Mouse (Mus musculus): Measurements from ENCODE around the gene Gm5447.

Gene Gm5447

DNA sequence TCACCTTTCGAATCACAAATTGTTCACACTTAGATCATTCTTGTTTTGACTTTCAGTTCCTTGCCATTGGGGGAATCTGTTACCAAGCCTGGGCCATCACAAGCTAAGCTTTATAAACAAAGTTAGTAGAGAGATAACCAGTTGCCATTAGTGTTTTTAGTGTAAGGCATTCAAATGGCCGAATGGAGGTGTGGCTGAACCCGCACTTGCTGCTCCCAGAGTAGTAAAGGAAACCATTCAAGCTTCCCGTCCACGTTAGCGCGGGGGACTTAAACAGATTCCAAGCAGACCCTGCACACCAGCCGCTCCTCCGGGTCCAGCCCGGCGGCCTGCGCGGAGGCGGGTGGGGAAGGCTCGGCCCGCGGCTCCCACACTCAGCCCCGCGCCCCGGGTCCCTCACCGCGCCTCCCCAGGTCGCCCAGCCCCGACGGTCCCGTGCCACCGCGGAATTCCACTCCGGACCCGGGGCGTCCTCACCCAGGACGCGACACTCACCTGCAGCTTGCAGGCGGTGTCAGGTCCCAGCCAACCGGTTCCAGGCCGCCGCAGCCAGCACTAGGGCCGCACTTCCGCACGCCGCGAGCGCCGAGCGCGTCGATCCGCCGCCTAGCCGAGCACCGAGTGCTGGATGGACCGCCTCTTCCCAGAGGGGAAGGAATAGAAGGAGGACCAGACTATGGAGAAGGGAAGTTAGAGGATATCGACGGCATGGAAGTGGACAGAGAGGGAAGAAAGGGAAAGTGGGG, at the start of gene Gm5447, which contains the start of gene Exoc2:
TSS of gene Gm5447 (plus strand) at position 704 of the 746 bp plus-strand sequence.
TSS of gene Exoc2 (minus strand) at position 593 of the 746 bp plus-strand sequence.
- peak; percentile 82 to 85 for DNase-seq

DNA sequence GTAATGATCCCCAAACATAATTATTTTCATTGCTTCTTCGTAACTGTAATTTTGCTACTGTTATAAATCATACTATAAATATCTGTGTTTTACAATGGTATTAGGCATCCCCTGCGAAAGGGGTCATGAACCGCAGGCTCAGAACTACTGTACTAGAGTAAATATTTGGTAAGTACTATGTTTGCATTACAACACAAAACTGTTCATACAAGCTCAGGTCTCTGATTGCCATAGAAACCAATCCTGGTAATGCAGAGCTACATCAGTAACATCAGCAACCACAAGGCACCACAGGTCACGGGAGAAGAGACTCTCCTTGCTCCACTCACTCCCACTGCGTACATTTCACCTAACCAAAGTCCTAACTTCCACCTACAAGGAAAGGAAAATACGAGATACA, 49.7 kb upstream of the Gm5447 start:
- no peak for DNase-seq

DNA sequence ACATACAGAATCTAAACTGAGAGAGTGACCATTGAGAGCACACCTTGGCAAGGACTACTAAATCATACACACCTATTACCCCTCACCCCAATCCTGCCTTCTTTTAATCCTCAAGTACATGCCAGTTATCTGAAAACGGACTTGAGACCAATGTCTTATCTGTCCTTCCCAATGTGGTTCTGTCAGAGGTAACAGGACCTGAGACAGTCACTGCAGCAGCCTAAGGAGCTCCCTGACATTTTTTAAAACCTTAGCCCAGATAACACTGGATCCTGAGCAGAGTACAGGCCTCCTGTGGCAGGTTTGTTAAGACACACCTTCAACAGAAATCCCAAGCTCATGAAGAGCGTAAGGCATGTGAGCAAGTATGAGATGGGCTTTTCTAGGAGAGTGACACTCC, 44.9 kb upstream of the Gm5447 start:
- DNase-seq: no peak

DNA sequence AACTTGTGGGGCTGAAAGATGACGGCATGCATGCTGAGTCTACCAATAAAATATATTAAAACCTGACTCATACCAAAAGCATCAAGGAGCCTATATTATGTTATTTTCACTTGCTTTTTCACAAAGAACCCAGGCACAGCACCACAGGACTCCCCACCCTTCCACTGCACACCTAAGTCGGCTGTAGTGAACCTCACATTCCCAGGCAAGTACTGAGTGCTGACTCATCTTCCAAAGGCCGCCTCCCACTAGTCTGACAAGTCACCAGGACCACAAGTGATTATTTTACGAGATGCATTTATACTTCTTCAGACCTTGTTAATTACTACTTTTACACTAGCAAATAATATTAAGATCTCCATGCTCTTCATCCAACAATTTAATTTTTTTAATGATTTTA, 42.4 kb upstream of the Gm5447 start:
- DNase-seq: no peak

DNA sequence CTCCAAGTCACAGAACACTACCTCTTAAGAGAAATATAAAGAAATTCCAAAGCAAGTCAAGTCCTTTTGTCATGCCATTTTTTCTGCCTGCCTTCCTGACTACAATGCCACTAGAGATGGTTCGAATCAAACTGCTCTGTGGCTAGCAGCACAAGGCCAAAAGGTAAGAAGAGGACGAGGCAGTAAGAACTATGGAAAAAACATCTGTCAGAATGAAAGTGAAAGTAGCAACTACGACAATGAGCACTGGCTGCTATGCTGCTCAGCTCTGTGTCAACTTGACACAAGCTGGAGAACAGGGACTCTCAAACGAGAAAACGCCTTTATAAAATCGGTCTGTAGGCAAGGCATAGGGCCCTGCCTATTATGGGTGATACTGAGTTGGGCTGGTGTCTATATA, 41.0 kb upstream of the Gm5447 start:
- peak in 1 of 2 experiments; percentile 15 for DNase-seq

DNA sequence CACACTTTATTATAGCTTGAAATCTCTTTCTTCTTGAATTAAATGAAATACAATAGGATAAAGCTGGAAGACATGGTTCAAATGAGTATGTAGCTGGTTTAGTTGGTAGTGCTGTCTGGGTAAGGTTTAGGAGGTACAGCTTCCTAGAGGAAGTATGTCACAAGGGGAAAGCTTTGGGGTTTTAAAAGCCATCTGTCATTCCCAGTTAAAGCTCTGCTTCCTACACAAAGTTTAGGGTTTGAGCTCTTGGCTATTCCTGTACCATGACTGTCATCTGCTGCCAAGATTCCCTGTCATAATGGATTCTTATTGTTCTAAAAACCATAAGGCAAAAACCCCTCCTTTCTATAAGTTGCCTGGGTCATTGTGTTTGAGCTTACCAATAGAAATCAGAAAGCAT, 28.2 kb upstream of the Gm5447 start:
- DNase-seq: no peak

DNA sequence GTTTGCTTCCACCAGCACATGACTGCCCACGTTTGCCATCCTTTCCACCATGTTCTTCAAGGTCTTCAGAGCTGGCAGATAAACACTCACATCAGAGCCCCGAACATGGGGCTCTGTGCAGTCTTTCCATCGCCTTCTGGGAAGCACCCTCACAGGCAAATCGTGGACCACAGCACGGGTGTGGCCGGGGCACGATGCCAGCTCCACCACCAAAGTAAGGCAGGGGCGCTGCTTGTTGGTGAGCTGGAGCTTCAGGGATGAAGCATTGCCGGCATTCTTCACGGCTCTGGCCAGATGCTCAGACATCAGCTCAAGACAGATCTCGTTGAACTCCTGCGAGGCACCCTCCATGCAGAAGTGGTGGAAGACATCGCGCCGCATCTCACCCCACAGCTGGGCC, 26.9 kb upstream of the Gm5447 start:
- no peak for DNase-seq

DNA sequence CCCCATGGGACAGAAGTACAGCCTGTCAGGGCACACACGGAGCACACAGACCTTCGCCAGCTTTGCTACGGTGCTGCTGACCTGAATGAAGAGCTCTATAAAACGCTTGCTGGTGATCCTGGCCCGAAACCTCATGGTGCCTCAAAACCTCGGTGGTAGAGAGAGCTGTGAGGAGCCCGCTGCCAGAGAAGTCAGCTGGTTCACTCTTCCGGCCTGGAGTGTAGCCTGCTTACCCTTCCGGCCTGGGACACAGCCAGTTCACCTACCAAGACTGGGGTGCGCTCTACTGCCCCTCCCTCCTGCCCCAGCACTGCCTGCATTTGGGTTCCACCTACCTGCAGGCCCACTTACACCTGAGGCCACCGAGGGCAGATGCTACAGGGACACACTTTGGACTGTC, 26.5 kb upstream of the Gm5447 start, which contains the start of gene Hus1b:
TSS of gene Hus1b (minus strand) at position 220 of the 400 bp plus-strand sequence.
- DNase-seq: no peak

DNA sequence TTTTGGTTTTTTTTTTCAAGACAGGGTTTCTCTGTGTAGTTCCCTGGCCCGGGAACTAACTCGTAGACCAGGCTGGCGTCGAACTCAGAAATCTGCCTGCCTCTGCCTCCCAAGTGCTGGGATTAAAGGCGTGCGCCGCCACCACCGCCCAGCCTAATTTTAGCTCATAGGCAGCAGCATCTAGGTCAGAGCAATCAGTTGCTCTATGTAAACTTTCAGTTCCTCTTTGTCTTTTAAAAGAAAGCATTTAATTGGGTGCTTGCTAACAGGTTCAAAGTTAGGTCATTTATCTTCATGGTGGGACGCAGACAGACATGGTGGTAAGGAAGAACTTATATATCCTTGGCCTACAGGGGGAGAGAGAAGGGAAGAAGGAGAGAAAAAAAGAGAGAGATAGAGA, 24.8 kb upstream of the Gm5447 start:
- peak; percentile 42 to 52 for DNase-seq

DNA sequence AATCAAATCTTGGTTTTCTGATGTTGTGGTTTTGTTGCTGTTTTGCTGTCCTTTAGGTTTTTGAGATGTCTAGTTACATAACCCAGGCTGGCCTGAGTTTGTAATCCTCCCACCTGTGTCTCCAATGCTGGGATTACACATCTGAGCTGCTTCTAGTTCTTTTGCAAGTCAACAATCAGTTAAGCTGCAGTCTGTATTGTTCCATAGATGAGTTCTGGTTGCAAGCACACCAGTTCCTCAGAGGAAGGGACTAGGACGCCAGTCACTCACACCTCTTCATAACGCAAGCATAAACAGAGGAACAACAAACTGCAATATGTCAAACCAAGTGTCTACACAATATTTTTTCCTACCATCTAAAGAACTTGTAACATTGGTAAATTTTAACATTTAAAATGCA, 22.0 kb upstream of the Gm5447 start:
- no peak for DNase-seq

DNA sequence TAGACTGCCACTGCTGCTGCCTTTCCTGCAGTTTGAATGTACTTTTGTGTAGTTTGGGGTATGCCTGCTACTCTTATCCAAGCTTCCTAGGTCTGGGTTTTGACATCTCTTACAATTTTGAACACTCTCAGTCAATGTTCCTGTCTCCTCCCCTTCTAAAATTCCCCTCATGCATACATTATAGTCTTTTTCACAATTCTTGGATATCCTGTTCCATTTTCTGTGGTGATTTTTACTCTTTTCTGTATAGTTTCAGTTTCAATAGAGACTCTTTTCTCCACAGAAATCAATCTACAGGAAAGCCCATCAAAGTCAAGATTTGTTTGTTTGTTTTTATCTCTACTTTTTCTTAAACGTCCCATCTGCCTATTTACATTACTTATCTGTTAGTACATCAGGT, 20.4 kb upstream of the Gm5447 start:
- no peak for DNase-seq

DNA sequence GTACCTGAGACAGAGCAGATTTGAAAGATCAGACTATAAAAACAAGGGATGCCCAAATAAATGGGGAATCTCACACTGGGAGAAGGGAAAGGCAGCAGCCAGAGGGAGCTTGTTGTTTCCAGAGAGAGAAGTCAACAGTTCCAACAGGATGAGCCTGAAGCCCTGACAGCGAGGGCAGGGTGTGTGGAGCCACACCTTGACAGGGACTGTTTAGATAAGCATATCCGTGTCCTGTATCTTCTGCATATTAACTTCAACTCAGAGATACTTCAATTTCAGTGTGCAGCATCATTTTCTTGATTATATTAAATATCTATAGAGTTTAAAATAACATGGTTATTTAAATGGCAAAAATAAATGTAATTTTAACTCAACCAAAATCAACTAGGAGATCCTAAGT, 13.3 kb upstream of the Gm5447 start:
- DNase-seq: no peak

DNA sequence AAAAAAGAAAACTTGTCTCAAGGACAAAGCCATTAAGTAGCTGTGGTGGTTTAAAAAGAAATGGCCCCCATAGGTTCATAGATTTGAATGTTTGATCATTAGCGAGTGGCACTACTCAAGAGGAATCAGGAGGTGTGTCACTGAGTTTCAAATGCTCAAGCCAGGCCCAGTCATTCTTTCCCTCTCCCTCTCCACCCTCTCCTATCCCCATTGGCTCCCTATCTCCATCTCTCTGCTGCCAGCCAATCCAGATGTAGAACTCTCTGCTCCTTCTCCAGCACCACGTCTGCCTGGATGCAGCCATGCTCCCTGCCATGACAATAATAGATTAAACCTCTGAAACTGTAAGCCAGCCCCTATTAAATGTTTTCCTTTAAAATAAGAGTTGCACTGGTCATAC, 12.1 kb upstream of the Gm5447 start:
- DNase-seq: no peak

DNA sequence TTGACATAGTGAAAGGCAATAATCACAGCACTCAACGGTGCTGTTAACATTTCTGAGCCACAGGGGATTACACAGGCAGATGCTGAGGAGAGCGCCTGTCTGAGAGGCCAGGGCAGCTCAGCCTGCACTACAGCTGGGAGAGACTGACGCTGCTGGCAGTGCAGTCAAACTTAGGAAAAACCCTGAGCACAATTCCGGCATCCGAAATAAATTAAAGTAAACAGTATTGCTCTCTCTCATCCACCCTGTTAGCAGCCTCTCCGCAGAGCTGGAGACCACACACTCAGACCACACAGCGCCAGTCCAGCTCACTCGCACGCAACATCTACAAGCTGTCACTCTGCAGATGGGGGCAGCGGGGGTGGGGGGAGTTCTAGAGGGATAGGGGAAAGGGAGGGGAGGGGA, 7.5 kb upstream of the Gm5447 start:
- no peak for DNase-seq

DNA sequence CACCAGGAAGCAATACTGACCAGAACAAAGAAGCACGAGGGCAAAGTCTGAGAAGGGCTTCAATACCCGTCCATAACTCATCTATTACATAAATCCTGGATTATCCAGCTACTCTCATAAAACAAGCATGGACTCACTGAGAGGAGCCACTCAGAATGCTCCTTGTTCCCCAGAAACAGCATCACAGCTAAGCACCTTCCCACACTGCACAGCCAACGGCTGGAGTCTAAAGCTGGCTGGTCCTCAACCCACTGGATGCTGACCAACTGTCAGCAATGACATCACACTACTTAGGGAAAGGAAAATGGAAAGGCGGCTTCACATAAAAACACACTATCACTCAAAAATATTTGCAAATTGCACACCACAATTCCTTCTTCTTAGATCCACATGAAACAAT, 5.7 kb upstream of the Gm5447 start:
- no peak for DNase-seq

DNA sequence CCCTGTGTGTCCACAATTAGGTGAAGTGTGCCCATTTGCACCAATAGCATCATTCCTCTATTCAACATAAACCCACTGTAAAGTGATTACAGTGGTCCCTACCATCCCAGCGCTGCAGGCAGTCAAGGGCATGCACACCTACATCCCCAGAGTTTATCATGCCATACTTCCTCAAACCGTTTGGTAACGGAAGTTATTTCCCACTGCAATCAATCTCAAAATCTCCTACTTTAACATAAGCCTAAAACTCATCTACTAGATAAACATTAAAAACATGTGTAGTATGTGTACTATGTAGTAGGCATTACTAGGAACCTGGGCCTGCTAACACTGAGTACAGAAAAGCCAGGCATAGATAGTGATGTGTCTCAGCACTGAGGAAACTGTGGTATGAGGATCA, 3.0 kb upstream of the Gm5447 start:
- no peak for DNase-seq

DNA sequence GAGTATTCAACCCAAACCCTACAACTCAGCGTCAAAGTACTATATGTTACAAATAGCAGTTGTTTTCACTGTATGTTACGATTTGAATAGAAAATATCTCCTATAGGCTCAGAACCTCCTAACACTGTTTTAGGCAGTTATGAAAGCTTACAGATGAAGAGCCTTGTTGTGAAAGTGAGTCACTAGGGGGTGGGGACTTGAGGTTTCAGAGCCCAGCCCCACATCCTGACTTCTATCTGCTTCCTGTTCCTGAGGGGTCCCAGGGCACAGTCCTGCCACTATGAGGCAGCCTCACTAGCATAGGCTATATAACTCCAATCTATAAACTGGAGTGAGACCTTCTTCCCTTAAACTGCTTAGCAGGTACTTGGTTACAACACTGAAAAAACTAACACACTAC, 1.9 kb upstream of the Gm5447 start:
- DNase-seq: peak; percentile 51 to 61

DNA sequence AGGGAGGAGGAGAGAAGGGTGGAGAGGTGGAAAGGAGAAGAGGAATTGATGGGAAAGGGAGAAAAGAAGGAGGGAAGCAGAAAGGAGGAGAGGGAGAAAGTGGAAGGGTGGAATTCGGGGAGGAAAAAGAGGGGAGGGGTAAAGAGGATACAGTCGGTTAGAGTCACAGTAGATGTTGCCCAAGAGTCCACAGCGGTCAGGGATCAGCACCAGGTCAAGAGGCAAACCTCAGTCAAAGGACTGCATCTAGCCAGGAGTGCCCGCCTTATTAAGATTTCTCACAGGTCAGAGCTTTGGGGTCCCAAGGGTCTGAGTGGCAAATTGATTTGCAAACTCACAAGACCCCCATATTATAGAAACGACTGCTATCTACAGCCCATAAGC, 235 bp downstream of the Gm5447 start:
- no peak for DNase-seq

DNA sequence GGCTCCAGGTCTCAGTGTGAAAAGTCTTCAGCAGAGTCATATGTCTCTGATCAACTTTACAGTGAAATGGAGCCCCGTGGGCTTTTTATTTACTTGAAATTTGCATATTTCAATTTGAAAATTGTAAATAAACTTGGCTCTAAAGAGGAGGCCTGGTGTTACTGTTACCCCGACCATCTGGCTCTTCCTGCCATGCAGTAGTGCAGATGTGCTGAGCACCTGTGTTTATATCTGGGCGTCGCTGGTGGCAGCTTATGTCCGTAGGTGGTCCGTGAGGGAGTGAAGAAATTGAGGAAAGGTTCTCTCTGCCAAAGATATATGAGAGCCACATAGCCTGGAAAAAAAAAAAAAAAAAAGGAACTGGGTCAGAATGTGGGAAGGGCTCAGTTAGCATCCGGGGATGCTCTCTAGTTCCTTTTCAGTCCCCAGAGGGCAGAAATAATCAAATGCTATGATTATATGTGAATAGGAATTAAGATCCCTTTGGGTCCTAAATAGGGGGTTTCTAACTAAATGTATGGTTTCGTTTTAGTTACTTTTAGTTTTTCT, 2.6 kb downstream of the Gm5447 start:
- no peak for DNase-seq

DNA sequence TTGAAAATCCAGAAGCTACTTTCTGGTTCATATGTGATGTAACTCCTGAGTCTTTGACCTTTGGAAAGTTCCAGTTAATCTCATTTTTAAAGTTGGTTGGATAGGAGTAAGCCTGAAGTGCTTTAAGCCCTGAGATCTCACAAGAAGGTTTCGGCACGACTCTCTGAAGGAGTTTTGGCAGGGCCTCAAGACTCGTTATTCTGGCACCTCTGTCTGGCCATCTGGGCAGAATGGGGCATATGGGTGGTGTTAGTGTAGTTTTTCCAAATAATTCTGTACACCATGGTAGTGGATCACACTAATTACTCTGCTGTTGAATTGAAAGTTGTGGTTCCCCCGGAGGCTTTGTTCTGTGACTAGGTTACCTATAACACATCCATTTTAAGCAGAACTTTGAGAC, 4.2 kb downstream of the Gm5447 start:
- no peak for DNase-seq

DNA sequence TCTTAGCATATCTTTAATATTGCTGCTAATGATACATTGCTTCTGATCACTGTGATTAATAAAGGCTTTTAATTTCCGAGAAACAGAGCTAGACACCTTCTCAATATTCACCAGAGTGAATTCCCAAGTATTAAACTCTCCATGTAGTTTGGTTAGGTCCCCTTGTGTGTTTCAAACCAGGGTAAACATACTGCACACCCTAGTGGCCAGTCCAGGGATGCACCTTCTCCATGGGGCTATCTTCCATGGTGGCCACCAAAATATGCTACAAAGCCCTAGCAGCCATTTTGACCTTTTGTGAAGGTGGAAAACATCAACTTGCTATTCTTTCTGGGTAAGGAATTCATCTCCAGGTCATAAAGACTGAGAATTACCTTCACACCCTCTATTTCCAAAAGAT, 7.7 kb downstream of the Gm5447 start:
- peak; percentile 69 to 74 for DNase-seq

DNA sequence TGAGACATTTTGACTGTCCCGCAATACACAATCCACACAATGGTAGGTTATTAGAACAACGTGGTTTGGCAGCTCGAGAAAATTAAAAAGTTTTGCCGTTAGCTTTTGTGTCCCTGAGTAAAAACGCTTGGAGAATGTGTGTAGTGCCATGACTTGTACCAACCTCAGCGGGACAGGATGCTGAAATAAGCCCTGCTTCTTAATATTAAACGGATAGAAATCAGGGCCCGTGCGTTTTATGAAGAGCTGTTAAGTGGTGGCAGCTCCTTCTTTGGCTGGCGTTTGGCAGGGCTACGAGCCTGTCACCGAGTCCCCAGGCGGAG, 11.2 kb downstream of the Gm5447 start:
- peak in 1 of 2 experiments; percentile 29 for DNase-seq

DNA sequence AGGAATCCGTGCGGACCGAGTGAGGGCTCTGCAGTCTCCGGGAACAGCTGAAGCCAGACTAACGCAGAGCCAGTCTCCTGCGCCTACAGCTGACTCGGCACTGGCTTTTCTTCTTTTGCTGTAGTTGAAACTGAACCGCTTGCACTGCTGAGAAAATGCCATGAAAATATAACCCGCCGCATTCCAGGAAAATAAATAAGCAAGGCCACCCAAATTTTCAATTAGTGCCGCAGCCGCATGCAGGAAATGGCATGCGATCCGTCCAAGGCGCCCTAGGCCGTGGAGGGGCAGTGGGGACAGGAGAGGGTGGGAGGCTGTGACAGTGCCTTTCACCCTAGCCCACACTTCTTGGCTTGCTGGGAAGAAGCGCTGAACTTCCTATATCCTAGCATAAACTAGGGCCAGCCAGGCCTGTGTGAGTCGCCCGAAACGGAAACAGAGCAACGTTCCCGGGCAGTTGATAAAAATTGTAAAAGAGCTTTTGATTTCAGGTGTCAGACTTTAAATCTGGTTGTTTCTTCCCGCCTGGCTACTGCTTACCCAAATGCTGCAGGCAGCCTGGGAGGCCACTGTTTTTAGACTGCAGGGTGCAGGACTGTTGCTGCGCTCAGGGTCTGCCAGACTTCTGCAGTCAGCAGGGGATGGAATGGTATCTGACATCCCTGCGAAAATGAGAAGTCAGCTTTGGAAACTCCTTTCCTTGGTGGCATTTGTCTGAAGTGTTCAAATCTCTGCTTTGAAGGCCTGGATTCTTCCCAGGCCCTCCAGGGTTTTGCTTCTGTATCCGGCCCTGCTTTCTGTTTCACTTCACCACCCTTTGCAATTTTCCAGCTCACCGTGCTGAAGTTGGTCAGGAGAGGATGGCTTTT, 11.8 kb downstream of the Gm5447 start:
- peak; percentile 26 to 28 for DNase-seq

DNA sequence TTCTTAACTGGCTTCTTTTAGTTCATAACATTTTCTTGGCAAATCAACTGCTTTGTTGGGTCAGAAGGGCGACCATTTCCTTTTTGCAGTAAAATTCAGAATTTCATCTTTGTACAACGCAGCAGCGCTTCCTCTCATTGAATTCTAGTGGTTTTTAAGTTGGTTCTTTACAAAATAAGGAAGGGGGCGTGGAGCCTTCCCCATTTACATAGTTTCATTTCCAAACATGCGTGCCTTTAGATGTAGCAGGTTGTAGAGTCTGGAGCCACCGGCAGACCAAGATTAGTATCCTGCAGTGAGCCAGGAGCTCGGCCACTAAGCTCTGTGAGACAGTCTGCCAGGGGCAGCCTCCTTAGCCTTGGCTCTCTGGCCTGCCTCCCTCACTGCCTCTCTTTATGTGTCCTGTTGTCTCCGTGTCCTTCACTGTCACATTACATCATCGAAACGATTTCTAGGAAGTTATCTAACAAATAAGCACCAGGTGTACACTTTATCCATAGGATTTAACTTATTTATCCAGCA, 13.0 kb downstream of the Gm5447 start:
- peak; percentile 27 to 44 for DNase-seq

Measured in B cell, adult 2 months (primary cell).